Mouse (Mus musculus) layer of hippocampus, adult 11-12 months (tissue): ENCODE measurements around the gene Hadha.

Source experiments
- DNase-seq: peaks from one replicate; pipeline ENCODE4 v3.0.0; 2022; ENCODE audit warnings: low spot score

Gene Hadha

DNA sequence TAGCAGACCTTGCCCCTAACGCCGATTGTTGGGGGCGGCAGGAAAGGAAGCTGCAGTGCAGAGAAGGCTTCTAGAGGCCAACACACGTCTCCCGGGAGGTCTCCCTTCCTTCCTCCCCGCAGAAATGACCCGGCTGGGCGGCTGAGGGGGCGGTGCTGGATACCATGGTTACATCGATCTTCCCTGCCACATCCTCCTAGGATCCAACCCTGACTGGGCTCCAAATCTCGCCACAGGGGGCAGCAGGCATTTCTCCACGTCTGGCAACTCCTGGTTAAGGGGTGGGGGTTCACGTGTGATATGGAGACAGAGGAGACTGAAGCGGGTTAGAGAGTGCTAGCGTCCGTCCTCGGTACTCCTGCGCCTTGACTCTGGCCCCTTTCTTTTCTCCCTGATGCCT is 43.8 kb downstream of the Hadha start:
- no peak for DNase-seq

DNA sequence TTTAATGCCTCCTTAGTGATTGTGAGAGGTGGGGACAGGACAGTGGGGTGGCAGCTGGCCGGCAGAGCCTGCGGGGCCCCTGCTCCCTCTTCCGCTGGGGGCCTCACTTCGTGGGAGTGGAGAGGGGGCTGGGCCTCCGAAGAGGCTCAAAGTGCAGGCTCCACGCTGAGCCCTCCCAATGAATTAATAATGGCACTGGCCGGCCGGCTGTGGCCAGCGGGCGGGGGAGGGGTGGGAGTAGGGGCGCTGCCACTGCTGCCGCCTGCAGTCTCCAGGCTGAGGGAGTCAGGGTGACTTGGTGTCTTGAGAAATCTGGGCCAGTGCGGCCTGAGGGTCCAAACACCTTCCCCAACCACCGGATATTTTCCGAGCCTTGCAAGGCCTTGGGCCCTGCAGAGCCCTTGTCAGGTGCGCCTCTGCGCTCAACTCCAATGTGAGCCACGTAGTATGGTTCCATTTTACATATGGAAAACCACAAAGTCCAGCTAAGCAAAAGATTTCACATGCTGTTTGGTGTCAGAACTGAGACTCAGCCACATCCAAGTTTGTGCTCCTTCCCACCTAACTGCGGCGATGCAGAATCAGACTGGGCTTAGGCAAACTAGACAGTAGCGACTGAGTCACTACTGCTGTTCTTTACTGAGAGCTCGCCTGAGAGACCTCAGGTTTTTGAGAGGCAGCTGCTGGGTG is 44.4 kb downstream of the Hadha start:
- DNase-seq, result no peak

DNA sequence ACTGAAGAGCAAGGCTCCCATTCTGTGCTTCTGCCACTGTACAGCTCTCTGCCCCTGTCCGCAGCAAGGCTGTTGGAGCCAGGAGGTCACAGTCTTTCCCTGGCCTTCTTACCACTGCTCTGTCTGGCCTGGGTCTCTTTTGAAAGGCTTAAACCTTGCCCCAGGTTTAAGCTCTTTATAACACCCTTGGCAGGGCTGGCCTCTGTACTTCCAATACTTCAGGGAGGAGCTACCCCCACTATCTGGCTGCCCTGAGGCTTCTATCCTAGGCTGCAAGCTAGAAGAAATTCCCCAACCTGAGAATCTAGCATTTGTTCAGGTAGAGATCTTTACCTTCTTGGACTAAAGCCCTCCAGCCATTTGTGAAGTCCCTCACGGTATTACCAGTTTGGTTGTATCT is 45.1 kb downstream of the Hadha start:
- DNase-seq, result no peak

DNA sequence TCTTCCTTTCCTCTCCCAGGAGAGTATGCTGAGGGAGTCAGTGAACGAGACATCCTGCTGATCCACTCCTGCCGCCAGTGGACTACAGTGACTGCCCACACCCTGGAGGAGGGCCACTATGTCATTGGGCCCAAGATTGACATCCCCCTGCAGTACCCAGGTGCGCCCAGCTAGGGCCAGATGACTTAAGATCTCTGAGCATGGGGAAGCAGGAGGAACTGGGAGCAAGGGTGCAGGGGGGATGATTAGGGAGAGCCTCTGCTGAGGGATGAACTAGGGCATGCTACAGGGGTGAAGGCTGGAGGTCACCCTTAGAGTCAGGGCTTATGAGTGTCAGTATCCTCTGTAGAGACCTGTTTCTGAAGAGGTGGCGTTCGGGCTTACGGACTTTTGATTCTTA is 46.7 kb downstream of the Hadha start:
- no peak for DNase-seq

DNA sequence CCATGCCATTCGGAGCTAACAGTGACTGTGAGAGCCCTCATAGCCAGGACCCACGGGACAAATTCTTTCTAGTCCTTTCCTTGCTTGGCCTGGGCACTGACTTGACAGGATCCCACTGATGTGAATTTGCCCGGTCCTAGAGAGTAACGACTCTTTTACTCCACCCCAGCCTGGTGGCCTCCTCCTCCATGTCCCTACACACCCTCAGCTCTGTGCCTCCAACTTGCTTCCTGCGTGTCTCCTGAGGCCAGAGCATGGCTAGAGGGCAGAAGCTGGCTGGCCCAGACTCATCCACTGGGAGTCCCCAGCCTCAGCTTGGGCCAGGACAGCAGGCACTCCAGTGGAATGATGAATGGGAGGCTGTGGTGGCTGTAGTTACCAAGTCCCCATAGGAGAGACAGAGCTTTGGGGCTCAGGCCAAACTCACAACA is 47.3 kb downstream of the Hadha start:
- DNase-seq, result no peak

DNA sequence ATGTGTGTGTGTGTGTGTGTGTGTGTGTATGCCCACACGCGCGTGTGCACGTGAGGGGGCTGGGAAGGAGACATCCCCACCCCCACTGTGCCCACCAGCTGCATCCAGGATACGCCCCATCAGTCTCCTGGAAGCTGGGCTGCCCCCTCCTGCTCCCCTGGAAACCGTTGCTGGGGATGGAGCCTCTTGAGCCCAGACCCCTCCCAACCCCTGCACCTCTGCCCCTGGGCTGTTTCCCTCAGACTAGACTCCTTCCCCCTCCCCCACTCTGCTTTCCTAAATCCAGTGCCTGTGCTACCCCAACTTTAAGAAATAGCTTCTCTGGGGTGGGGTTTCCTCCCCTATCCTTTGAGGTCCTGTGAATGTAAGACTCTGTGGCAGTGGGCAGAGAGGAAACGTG is 47.8 kb downstream of the Hadha start:
- no peak for DNase-seq

DNA sequence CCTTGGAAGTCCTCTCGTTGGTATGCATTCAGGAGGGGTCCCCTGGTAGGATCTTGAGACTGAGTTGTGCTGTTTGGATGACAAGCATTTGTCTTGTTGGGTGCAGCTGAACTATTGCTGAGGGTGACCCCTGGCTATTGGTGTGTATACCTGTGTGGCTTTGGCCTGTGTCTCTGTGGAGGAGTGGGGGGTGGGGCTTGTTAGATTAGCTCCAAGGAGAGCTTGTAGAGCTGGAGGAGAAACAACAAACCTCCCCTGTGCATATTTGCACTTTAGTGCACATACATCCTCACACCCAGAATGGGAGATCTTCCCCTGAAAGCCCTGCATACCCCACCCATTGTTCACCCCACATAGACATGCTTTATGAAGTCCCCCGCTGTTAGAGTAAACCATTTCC is 48.2 kb downstream of the Hadha start:
- DNase-seq, result no peak

DNA sequence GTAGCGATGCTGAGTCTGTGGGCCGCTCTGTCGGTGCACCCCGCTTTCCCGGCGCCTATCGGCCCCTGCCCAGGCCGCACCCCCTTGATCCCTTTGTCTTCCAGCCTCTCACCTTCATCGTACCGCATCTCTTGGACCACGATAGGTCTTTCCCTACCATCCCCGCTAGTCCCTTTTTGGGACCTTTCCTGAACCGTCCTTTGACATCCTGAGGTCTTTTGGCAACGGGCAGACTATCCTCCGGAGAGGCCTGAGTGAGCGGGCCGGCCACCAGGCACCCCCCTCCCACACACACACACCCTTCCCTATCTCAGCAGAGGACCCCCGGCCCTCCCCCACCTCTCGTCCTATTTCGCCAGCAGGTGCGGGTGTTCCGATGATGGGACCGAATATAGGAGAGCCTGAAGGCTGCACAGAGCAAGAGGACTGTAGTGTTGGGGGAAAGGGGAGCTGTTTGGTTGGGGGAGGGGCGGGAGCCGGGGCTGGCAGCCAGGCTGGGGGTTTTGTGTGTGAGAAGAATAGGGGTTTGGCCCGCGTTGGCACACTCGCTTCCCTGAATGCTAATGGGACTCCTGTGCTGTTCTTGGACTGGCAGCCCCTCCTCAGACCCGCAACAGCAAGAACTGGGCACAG is 49.2 kb downstream of the Hadha start, which contains the start of gene 3110082J24Rik:
3110082J24Rik (minus strand) TSS at position 419 of the 633 bp plus-strand sequence.
- no peak for DNase-seq

DNA sequence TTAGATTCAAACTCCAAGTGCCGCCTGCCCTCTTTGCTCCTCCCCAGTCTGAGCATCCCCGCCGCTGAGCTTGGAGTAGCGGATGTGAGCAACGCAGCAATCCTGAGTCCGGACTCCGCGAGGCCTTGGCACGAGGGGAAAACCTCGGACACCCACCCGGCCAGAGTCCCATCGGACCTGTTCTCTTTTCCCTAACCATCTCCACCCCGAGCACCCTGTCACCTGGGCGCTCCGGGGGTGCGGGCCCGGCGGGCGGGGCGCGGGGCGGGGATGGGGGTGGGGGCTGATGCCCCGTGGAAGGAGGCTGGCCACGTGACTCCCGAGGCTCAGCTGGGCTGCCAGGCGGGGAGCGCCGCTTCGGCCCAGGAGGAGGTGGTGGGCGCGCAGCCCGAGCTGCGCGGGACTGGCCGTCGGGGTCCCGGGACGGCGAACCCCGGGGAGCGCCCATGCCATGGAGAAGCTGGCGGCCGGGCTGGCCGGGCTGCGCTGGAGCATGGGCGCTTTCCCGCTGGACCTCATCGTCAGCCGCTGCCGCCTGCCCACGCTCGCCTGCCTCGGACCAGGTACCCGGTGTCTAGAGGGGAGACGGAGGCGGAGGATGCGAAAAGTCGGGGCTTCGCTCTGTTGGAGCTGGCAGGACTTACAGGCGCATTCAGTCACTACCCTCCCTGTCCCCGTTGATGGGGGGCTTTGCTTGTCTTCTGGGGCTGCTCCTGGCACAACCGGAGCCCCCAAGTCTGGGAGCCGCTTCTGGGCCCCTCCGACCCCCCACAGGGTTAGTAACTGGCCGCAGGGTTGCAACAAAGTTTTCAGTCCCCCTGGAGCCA is 49.9 kb downstream of the Hadha start, which contains the start of gene Garem2:
Garem2 (plus strand) TSS at position 321 of the 827 bp plus-strand sequence.
- no peak for DNase-seq

DNA sequence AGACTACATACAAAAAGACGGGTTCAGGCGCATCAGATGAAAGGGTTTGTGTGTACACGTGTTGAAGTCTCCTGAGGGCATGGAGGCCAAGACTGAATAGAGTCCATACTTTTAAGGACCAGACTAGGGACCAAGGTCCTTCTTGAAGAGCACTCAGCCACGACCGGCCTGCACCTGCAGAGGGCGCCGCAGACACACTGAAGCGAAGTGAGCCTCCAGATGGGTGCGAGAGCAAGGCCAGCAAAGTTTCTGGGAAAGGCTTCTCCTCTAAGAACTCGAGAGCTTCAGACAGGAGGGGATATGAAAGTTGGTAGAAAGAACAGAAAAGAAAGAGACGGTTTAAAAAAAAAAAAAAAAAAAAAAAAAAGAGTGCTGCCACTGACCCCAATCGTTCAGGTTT is 50.6 kb downstream of the Hadha start:
- peak; percentile 52 for DNase-seq

DNA sequence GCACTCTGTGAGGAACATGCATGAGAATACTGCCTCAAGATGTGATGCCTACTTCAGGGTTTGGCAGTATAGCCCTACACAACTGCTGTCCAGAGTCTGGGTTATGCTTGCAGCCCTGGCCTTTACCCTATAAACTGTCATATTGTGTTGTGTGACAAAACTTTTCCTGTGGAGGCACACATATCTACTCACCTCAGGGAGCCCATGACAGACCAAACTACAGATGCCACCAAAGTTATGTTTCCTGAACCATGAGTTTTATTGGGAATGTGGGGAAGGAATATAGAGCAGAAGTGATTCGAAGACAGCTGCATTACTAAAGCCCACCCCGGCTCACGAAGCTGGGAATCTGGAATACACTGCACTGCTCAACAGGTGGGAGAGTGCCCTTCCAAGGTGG is 51.6 kb downstream of the Hadha start:
- DNase-seq, result no peak

DNA sequence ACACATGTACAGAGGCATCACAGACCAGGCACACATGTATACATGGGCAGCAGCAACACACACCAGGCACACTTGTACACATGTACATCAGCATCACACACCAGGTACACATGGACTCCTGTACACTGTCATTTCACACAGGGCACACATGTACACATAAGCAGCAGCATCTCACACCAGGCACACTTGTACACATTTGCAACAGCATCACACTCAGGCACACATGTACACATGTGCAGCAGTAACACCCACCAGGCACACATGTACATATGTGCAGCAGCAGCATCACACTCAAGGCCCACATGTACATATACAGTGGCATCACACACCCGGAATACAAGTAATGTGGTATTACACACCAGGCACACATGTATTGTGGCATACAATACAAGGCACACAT is 56.7 kb downstream of the Hadha start:
- DNase-seq, result no peak

DNA sequence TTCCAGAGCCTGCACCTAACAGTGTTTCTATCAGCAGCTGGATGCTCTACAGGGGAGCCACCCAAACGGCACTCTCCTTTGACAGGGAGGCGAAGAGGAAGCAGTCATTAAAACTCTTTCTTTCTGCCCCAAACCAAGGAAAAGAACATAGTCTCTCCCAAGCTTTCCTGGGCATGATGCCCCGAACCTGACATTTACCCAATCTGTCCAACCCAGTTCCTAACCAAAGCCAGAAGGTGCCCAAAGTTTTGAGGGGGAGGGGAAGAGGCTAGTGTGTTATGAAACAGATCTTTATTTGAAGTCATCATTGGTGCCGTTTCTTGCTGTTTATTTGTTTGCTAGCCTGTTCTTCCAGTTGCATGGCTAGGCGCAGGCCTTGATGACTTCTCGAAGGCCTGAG is 59.2 kb downstream of the Hadha start:
- no peak for DNase-seq

DNA sequence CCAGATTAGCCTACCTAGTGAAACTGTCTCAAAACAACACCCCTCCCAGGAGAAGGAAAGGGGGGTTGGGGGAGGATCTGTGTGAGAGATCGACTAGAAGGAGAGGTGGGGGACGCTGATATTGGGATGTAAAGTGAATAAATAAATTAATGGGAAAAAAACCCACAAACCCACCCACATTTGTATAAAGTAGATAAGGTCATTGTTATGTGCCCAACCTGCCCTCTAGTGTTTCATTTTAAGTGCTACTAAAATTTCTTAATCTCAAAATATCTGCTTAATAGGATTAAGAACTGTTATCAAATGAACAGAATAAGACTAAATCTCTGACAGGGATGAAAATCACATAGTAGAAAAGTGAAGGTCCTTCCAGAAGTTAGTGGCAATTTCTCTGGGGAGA is 60.6 kb downstream of the Hadha start:
- DNase-seq, result no peak

DNA sequence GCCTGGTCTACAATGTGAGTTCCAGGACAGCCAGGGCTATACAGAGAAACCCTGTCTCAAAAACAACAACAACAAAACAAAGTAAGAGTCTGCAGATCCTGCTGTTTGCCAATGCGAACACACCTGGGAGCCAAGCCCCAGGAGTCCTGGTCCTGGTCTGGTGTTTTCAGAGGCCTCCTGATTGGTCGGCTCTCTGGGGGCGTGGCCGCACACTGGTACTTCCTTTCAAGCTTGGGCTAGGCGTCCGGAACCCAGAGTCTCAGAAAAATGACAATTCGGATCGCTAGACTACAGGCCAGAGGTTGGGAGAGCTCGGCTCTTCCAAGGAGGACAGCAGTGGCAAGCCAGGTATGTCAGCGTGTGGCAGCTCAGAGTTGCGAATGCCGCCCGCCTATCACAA is 62.3 kb downstream of the Hadha start:
- no peak for DNase-seq

DNA sequence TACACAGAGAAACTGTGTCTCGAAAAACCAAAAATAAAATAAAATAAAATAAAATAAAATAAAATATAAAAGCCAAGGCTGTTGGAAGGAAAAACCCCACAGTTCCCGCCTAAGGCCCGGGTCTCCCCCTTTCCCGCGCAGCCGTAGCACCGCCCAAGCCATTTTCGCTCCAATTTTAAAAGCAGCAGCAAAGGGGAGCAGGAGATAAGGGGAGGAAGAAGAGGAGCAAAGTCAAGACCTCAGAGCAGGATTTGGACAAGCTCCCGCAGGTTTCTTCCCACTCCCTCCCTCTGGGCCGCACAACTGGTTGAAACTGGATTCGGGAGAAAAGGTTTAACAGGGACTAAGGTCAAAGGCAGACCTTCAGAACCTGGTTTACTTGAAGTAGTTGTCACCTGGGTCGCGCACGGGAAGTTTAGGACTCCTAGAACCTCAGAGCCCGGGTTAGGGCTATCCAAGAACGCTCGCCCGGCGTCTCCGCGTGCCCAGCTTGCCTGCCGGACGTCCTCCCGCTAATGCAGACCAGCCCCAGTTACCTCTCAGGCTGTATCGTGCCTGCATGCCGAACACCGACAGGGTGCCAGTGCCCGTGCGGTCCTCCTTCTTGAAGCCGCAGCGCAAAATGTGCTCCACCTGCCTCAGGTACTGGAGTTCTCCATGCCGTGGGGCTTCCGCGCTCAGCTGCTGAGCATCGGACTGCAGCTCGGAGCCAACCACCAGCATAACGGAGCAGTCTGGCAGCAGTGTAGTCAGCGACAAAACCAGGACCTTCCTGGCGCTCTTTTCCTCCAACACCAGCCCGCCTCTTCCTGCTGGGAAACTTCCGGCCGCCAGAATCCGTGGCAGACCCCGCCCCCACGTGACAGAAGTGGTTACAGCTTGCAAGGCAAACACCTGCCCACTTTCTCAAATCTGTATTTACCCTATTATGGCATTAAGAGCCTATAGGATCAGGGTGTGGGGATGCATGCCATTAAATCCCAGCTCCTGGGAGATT is 81.8 kb downstream of the Hadha start, which contains the start of gene Tyms:
Tyms (minus strand) TSS at position 793 of the 997 bp plus-strand sequence.
- DNase-seq, result peak; percentile 63

DNA sequence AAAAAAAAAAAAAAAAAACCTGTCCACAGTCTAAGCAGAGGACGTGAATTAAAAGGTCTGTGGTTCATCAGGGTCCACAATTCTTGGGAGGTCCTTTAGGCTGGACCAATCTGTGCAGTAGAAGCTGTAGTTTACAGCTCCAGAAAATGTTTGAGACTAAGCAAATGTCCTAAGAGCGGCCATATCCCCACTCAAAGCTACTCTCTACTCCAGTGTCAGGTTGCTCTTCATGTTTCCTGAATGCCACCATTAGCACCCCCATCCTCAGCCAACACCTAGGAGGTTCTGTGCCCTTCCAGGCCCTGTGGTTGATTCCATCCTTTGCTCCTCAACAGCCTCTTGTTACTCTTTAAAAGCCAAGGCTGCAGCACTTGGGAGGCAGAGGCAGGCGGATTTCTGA is 82.6 kb downstream of the Hadha start:
- DNase-seq, result no peak

DNA sequence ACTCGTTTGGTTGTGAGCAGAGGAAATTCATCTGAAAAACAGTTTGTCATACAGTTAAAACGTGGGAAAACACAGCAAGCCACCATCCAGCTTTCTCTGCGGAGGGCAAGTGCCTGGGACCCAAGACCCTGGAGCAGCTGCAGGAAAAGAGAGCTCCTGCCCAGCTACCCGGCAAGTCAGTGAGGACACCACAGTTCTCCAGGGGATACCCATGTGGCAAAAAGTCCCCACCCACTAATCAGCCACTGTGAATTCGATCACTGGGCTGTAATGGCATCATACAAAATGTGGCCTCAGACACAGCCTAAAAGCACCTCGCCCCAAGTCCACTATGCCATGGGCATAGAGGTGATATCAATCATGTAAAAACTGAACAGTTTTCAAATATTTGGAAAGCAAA is 83.3 kb downstream of the Hadha start:
- DNase-seq, result no peak
